Mouse (Mus musculus) C2C12 (cell line): ENCODE measurements around the gene Ror1.

Experiments used
- CTCF ChIP-seq: IDR thresholded peaks from one replicate; pipeline ENCODE4 v1.5.1; 2011; ENCODE audit not compliant: control insufficient read depth, insufficient read depth, insufficient read length
- FOSL1 ChIP-seq: IDR thresholded peaks from one replicate; pipeline ENCODE4 v1.8.0; 2011; ENCODE audit warnings: mild to moderate bottlenecking, low read length; ENCODE audit not compliant: poor library complexity, insufficient read depth, severe bottlenecking
- MAX ChIP-seq: IDR thresholded peaks from one replicate; pipeline ENCODE4 v1.6.1; 2011; ENCODE audit warnings: mild to moderate bottlenecking, control low read depth
- MYOD1 ChIP-seq: IDR thresholded peaks from one replicate; pipeline ENCODE4 v1.6.1; 2011; ENCODE audit warnings: low read depth; ENCODE audit not compliant: control insufficient read depth, insufficient read length
- MYOG ChIP-seq: IDR thresholded peaks from one replicate; pipeline ENCODE4 v1.6.1; 2011; ENCODE audit not compliant: control insufficient read depth, insufficient read length; ENCODE audit errors: extremely low read depth
- USF1 ChIP-seq: IDR thresholded peaks from one replicate; pipeline ENCODE4 v1.6.1; 2011; ENCODE audit warnings: low read depth, mild to moderate bottlenecking, control low read depth, moderate library complexity

GRCm38 (mm10) chr4:100052258-100052657 lies 43.3 kb upstream of the Ror1 start:
- TF ChIP-seq CTCF (no peak), MYOD1 (no peak), MYOG (no peak), FOSL1 (no peak), MAX (no peak), USF1 (no peak)
